Mouse (Mus musculus): ENCODE results near the gene Ccdc127. TPM values are rescaled to one million over a fixed set of nuclear protein-coding genes. Genes with fewer than 3 reads are reported as not detected.

Ccdc127 gene
- 10 to 100 TPM; 37.6 to 37.9 TPM for polyA plus RNA-seq (2017; shearing (Covaris generic))

DNA sequence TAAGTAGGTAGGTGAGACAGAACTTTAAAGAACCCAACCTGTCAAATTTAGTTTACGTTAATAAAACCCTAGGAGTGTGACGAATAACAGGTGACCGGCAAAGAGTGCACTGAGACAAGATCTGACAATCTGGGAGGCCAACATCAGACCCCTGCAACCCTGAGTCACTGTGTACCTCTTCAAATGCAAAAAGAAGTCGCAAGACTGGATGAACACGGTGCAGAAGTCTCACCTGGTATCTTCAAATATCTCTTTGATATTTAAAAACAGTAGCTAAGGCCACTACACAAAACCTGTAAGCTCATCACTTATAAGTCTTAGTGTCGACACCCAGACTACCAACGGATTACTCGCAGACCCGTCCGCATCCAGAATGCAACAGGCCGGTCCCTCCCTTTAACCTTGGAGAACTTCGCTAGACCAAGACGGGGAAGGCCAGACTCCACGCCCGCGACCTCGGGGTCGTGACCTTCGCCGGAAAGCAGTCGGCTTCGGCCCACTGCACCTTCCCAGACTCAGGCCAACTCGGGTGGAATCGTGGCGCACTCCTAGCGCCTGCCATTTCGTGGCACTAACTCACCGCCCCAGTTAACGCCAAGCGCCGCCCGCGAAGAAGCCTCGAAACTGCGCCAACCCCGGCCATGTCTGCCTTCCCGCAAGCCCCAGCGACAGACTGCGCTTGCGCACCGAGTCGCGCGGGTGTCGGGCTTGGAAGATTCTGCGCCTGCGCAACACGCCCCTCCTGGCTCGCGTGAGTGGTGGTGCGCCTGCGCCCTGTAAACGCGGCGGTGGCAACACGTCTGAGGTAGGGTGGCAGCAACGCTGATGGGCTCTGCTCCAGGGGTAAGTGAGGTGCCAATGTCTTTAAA lies at the start of gene Ccdc127, which contains the start of gene Sdha:
Gene Ccdc127, plus strand, starts transcription at position 744 of the 869 bp plus-strand sequence.
Gene Sdha, minus strand, starts transcription at position 715 of the 869 bp plus-strand sequence.
- ATAC-seq = peak; percentile 90

DNA sequence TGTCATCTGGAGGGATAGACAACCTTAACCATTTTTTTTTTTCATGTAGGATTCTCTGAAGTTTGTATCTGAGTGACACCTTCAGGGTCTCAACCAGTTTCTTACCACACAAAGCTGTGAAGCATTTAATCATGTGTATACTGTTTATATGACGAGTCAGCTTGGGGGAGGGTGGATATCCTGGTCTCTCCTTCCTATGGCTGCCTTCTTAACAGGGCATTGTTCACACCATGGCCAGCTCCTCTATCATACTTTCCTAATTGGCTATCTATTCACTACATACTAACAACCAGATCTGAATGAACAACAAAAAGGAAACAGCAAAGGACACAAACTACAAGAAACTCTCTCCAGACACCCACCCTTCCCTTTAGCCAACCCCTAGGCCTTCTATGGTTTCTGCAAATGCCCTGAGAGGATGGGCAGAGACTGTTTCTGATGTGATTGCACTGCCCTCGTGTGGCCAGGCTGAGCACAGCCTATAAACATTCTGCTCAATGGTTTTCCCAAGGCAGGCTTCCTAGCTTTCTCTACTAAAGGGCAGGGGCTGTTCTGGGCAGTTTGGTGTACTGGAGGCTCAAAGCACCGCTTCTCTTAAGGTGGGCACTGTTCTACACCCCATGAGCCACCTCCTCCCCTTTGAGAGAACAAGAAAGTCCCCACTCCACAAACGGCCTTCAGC lies 49.0 kb upstream of the Ccdc127 start:
- ATAC-seq = peak; percentile 84

DNA sequence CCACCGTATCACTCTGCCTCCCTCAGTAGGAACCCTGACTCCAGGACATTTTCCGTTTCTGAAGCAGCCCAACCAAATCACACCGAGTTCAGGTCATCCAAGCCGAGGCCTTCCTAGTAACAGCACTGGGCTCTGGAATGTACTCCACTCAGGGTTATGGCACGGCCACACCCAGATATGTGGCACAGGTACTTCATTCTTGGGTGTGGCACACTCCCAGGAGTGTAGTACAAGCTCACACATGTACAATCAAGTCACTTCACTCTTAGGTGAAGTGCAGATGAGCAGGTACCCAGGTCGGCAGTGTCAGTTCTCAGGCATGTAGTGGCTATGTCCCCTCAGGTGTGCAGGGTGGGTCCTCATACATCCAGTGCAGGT lies 48.5 kb upstream of the Ccdc127 start:
- ATAC-seq = no peak

DNA sequence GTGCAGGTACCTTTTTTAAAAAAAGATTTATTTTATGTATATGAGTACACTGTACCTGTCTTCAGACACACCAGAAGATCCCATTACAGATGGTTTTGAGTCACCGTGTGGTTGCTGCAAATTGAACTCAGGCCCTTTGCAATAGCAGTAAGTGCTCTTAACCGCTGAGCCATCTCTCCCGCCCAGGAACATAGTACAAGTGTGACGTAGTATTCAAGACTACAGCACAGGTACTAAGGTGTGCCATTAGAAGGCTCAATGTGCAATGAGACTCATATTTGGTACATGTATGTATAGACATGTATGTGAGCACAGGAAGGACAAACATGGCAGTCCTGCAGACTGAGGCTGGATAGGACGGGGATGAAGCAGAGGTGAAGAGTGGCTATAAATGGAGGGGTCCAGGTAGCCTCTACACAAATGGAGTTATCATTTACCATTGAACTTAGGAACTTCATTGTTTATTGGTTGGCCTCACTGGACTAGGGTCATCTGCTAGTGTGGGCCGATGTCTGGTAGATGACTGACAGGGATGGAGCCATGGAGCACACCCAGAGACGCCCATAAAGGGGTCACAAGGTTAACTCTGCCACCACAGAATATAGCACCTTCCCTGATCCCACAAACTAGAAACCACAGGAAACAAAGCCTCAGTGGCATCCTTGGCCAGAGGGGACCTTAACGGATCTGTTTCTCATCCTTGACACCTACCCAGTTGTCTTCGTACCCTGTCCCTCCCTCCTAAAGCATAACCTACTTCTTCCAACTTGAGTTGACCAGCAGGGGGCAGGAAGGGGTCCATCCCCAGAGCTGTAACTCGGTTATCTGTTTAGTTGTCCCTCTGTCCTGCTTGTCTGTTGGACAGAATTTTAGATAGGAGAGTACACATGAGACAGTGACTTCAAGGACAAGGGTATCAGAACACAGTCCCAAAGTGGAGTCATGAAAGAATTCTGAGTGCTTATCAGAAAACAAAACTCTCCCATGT lies 47.8 kb upstream of the Ccdc127 start:
- ATAC-seq = no peak

DNA sequence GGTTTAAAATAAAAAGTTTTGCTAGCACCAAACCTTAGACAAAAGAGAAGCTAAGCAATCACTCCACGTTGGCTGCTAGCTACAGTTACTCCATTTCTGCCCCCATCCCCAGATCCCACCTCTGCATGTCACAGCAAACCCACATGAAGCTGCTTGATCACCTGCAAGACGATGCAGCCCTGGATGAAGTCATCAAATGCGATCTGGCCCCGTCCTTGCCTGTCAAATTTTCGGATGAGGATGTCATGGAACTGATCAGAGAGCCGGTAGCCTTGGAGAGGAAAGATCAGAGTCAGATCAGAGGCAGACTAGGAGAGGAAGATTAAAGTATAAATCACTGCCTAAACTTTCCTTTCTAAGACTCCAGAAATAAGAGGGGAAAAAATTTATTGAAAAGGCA lies 44.7 kb upstream of the Ccdc127 start:
- no peak for ATAC-seq

DNA sequence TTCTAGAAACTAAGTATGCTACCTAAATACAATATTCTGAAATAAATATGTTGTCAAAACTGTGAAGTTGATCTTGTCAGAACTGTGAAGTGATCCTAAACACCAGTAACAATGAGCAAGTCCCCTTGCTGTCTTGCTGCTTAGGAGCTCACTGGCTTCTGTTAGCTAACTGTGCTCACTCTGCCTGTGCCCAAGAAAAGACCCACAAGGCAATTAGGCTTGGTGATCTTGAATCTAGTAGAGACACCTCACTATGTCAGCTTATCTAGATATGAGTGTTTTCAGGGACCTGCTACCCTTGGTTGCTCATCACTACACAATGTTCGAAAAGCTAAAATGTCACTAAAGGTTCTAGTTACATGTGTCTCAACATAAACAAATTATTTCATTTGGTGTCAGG lies 44.3 kb upstream of the Ccdc127 start:
- ATAC-seq = no peak

DNA sequence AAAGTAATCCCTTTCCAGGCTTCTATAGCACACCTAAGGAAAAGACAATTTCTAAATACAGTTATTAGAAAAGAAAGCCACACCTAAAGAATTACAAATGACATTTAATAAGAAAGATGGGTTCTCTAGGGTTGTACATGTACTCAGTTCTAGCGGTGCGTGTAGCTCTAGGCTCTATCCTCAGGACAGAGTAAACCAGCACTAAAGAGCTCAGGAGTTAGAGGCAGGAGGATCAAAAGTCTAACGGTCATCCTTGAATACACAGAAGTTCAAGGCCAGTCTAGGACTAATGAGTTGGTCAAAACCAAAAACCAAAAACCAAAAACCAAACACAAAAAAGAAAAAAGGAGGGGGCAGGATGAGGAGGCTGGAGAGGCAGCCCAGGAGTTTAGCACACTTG lies 35.5 kb upstream of the Ccdc127 start:
- no peak for ATAC-seq

DNA sequence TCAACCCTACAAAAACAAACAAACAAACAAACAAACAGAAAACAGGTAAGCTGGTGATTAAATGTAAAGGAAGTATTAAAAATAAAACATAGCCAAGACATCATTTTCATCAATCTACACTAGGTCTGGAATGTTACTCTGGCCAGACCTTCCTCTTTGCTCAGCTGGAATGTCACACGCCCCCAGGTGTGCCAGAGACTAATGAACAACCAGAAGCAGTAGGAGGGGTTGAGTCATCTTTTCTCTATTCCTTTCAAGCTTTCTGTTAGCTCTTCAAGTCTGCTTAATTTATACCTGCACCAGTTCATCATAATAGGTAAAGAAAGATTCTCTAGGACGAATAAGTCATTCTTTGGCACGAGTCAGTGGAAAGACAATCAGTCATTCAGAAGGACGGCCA lies 33.7 kb upstream of the Ccdc127 start:
- ATAC-seq = no peak

DNA sequence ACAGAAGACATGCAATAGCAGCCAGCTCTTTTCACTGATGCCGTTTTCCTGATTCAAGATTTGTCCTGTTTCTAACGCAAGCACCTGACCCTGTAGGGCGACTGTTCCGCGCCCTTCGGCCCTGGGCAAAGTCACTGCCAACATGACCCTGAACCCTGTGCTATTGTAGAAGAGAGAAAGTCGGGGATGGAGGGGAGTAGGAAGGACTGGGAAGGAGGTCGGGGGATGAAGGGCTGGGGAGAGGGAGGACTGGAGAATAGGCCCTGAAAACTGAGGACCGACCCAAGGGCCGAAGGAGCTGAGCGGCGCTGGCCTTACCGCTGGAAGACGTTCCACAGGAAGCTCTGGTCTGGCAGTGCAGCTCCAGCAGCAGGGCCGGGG lies 33.3 kb upstream of the Ccdc127 start:
- no peak for ATAC-seq

DNA sequence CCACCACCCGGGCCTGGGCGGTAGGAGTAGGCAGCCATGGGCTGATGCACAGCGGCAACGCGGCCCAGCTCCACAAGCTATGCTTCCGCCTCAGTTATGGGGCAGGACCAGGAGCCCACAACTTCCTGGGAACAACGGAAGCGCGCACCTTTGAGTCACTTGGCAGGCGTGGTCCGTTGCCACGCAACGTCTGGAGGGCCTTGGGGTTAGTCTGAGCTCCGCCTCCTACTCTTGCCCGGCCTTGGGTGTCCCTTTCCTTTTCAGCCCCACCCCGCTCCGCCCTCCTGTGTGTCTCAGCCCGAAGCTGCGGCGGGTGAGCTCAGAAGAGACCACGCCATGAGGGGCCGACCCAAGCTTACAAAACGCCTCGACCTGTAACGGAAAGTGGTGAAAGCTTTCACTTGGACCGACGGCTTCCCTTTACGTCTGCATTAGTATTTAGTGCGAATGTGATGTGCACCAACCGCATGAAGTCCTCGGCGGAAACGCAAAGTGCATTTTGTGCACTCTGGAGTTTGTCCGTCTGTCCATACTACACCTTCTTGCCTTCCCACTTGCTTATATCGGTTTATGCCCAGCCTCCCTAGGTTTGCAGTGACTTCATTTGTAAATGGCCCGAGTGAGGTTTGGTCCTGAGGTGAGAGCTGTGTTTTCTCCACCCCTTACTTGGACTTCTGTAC lies 32.8 kb upstream of the Ccdc127 start, which contains the start of gene Pdcd6:
Gene Pdcd6, minus strand, starts transcription at position 411 of the 680 bp plus-strand sequence.
- peak; percentile 99 for ATAC-seq

DNA sequence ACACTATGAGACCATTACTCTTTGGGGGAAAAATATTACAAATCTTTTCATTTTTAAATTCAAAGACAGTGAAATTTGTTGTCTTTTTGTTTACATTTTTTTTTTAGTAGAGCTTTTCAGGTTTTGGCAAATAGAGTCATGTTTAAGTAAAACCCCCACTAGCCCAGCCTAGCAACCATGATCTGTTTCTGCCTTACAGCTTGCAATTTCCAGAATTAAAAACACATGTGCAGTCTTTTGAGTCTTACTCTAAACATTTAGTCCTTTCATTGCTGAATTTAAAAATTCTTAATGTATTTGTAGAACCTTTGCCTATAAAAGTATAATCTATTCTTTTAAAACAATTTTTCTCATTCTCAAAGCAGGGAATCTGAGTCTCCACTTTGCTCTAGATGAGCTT lies 20.8 kb upstream of the Ccdc127 start:
- ATAC-seq = no peak

DNA sequence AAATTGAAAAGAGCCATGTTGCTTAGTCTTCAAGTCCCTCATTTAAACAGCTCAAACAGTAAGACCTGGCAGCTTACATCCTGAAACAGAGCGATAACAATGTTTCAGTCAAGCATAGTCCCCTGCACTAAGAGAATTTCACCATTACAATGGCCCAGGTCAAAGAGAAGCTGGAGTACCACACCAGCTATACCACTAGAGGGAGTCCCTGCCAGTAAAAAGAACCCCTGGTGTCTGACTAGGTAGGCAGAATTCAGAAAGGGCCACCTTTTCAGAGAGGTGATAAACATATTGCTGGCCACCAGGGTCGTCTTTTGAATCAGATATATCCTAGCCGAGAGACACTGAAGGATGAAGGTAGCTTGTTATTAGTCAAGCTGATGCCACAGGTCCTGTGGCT lies 9.1 kb upstream of the Ccdc127 start:
- ATAC-seq = peak; percentile 98

DNA sequence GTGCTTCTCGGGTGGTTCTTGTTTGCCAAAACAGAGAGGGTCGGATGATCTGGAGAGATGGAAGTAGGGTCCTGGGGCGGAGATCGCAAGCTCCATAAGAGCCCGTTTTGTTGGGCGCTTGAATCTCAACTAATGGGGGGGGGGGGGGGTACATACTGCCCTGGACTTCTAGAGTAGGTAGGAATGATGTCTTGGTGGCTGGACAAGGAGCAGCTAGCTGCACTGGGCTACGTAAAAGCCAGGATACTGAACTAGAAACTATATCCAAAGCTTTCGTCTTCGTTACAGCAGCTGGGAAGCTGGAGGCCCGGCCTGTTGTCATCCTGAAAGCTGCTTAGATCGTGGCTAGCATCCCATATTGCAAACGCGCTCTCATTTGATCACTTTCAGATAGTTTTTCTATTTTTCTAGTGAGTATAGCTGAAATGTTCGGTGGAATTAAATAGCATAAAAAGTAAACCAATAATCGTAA lies 362 bp downstream of the Ccdc127 start:
- ATAC-seq = peak; percentile 8

DNA sequence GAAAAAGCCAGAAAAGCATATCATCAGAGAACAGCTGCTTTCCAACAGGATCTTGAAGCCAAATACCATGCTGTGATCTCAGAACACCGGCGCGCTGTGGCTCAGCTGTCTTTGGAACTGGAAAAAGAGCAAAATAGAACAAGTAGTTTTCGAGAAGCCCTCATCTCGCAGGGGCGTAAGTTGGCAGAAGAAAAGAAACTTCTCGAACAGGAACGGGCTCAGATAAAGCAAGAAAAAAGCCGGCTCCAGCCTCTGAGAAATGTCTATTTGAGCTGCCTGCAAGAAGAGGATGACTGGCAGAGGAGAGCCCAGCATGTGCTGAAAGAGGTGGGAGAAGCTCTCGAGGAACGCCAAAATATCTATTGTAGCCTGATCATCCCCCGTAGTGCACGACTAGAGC lies 6.4 kb downstream of the Ccdc127 start:
- no peak for ATAC-seq

DNA sequence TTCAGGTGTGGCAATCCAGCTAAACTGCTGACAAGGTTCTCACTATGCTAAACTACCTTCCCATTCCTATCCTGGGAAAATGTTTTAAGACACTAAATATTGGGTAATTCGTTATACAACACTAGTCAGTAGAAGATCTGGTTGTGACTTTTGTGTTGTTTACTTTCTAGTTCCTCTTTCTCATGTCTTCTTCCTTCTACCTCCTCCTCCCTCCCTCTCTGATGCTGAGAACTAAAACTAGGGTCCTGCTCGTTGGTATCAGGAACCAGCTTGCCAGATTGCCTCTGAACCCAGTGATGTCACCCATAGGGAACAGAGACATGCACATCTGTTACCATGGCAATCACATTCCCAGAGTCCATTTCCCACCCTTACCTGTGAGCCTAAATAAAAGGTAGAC lies 12.1 kb downstream of the Ccdc127 start:
- ATAC-seq = no peak

DNA sequence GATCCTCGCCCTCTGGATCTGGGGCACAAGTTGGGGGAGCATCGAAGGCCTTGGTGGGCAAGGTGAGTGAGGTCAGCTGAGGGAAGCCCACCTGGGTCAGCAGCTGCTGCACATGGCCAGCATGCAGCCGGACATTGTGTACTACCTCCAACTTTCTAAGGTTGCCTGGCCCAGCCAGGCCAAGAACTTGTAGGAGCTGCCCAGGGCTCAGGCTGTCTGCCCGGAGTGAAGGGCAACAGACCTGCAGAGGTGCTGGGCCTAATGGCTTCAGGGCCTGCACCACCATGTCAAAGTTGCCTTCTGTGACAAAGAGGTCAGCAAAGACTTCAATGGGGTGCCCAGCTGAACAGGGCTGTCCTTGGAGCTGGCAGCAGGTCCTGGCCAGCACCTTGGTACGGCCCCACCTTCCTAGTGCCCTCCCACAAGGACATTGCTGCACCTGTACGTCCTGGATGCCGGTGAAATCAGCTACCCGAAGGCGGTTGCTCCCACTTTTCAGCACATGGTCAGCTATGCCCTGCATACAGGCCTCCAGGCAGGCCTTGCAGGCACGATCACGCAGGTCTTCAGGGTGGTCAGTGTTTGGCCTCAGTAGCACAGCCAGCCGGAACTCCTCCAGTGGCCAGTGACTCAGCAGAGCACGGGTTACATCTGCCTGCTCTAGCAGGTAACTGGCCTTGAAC lies 13.2 kb downstream of the Ccdc127 start:
- no peak for ATAC-seq

DNA sequence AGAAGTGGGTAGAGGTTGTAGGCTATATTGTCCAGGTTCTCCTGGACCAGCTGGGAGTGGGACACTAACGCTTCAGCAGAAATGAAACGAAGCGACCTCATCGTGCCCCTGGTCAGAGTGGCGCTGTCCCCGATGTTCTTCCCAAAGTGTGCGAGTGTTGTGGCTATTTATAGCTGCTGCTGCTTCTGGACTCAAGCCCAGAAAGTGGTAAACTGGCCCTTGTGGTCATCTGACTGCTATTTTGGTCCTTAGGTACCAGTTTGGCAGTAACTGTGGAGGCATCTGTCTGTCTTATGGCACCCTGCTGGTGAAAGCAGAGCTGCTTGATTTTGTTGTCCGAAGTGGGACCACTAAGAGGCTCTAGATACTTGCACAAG lies 13.7 kb downstream of the Ccdc127 start, which contains the start of gene Lrrc14b:
Gene Lrrc14b, minus strand, starts transcription at position 147 of the 377 bp plus-strand sequence.
- no peak for ATAC-seq

DNA sequence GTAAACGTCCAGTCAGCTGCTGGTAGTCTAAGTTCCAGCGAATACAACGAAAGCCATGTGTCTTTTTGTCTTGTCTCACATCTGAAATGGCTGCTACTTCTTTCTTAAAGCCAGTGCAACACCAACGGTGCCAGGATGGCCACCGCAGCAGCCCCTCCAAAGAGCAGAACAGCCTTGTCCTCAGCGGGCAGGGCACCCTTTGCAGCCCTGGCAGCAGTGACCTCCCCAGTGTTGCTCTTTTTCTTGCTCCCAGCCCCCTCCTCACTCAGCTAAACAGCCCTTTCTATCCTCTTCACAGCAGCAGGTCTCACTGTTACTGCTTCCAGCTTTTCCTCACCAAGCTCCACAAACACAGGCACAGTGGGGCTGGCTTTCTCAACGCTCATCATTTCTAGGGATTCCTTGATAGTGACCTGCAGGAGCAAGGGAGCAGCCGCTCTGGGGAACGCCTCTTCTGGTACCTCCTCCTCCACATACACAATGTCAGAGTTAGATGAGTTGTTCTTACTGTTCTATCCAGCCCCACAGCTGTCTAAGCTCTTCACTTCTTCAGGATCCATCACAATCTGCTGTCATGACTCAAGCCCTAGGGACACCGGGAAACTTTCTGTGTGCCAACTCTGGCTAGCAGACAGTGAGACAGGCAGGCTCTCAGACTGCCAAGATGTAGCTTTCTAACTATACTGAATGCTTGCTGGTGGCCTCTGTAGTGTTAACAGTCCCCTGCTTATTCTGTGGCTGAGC lies 31.6 kb downstream of the Ccdc127 start:
- ATAC-seq = no peak

DNA sequence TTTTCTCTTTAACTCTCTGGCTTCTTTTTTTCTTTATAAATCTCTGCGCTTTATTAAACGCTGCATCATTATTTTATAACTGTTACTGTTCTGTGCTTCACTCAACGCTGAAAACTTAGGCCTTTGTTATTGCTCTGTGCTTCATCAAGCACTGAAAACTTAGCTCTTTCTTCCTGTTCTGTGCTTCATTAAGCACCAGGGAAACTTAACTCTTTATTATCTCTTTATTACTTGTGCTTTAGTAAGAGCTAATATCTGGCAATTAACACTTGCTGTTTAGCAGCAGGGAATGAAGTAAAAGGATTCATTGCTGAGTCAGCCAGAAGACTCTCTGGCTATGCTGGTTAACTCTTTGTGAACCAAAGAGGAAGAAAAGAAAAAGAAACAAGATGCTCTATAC lies 32.2 kb downstream of the Ccdc127 start:
- no peak for ATAC-seq

DNA sequence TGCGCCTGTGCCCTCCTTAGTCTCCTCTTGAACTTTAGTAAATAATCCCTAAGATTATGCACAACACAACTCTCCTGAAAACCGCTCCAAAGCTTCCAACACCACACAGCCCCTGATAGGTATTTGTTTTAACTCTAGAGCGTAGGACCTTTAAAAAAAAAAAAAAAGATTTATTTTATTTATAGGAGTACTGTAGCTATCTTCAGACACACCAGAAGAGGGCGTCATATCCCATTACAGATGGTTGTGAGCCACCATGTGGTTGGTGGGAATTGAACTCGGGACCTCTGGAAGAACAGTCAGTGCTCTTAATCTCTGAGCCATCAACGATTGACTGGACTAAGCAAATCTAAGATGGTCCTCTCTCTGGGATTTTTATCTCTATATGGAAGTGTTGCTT lies 39.6 kb downstream of the Ccdc127 start:
- ATAC-seq = no peak
